Mouse (Mus musculus): Measurements from ENCODE around the gene Samhd1.

Samhd1 gene

GRCm38 (mm10) chr2:157137959-157138731, 3.1 kb upstream of the Samhd1 start:
- in situ Hi-C loops (cut with MboI, MseI): loop anchor here (10.0 kb wide), 1 partner anchor 1607 kb away; no protein-coding TSS in a partner anchor

- in situ Hi-C loops (cut with MboI, MseI): loop anchor here (10.0 kb wide), 1 partner anchor 1608 kb away; no protein-coding TSS in a partner anchor
Measured at GRCm38 (mm10) chr2:157136646-157137045, 1.6 kb upstream of the Samhd1 start.

GRCm38 (mm10) chr2:157136176-157136575, 1.1 kb upstream of the Samhd1 start:
- in situ Hi-C loops (cut with MboI, MseI): loop anchor here (10.0 kb wide), 1 partner anchor 1609 kb away; no protein-coding TSS in a partner anchor

GRCm38 (mm10) chr2:157135529-157136120, 560 bp upstream of the Samhd1 start:
- in situ Hi-C loops (cut with MboI, MseI): loop anchor here (10.0 kb wide), 1 partner anchor 1609 kb away; no protein-coding TSS in a partner anchor

- in situ Hi-C loops (cut with MboI, MseI): loop anchor here (10.0 kb wide), 1 partner anchor 1610 kb away; no protein-coding TSS in a partner anchor
Measured at GRCm38 (mm10) chr2:157134479-157134931, 560 bp downstream of the Samhd1 start.

GRCm38 (mm10) chr2:157133769-157134478, 1.1 kb downstream of the Samhd1 start:
- in situ Hi-C loops (cut with MboI, MseI): loop anchor here (10.0 kb wide), 1 partner anchor 1611 kb away; no protein-coding TSS in a partner anchor

- in situ Hi-C loops (cut with MboI, MseI): loop anchor here (10.0 kb wide), 1 partner anchor 1612 kb away; no protein-coding TSS in a partner anchor
Measured at GRCm38 (mm10) chr2:157132686-157133540, 2.2 kb downstream of the Samhd1 start.

- in situ Hi-C loops (cut with MboI, MseI): loop anchor here (10.0 kb wide), 1 partner anchor 1613 kb away; no protein-coding TSS in a partner anchor
Measured at GRCm38 (mm10) chr2:157132086-157132485, 3.0 kb downstream of the Samhd1 start.

GRCm38 (mm10) chr2:157130813-157131514, 4.1 kb downstream of the Samhd1 start:
- in situ Hi-C loops (cut with MboI, MseI): loop anchor here (10.0 kb wide), 1 partner anchor 1614 kb away; no protein-coding TSS in a partner anchor

- in situ Hi-C loops (cut with MboI, MseI): loop anchor here (5.0 to 10.0 kb wide), 2 partner anchors 73 to 1615 kb away; partner anchors contain the start of gene Rbl1
Measured at GRCm38 (mm10) chr2:157129601-157130164, 5.4 kb downstream of the Samhd1 start.

GRCm38 (mm10) chr2:157129096-157129495, 6.0 kb downstream of the Samhd1 start:
- in situ Hi-C loops (cut with MboI, MseI): loop anchor here (5.0 kb wide), 1 partner anchor 73 kb away; the partner anchor contains the start of gene Rbl1

GRCm38 (mm10) chr2:157128072-157128471, 7.0 kb downstream of the Samhd1 start:
- in situ Hi-C loops (cut with MboI, MseI): loop anchor here (5.0 kb wide), 1 partner anchor 74 kb away; the partner anchor contains the start of gene Rbl1

GRCm38 (mm10) chr2:157127370-157127769, 7.7 kb downstream of the Samhd1 start:
- in situ Hi-C loops (cut with MboI, MseI): loop anchor here (5.0 kb wide), 1 partner anchor 75 kb away; the partner anchor contains the start of gene Rbl1

- in situ Hi-C loops (cut with MboI, MseI): loop anchor here (5.0 kb wide), 1 partner anchor 77 kb away; the partner anchor contains the start of gene Rbl1
Measured at GRCm38 (mm10) chr2:157125246-157125645, 9.8 kb downstream of the Samhd1 start.

- in situ Hi-C loops (cut with MboI, MseI): no loop called here
Measured at GRCm38 (mm10) chr2:157121766-157122165, 13.3 kb downstream of the Samhd1 start.

GRCm38 (mm10) chr2:157119075-157119474, 16.0 kb downstream of the Samhd1 start:
- in situ Hi-C loops (cut with MboI, MseI): no loop called here

GRCm38 (mm10) chr2:157118556-157118955, 16.5 kb downstream of the Samhd1 start:
- in situ Hi-C loops (cut with MboI, MseI): no loop called here

GRCm38 (mm10) chr2:157116964-157117363, 18.1 kb downstream of the Samhd1 start:
- in situ Hi-C loops (cut with MboI, MseI): no loop called here

- in situ Hi-C loops (cut with MboI, MseI): no loop called here
Measured at GRCm38 (mm10) chr2:157108236-157108635, 26.8 kb downstream of the Samhd1 start.
